Mouse (Mus musculus) bone marrow, adult 2 months (tissue): Measurements from ENCODE around the gene Fam207a. TPM values are rescaled to one million over a fixed set of nuclear protein-coding genes. Genes with fewer than 3 reads are reported as not detected.

ENCODE experiments used
- H3K27ac ChIP-seq: fragments of 200-500 bp; 2 replicates; pipeline ENCODE4 v1.5.1; 2012; ENCODE audit warnings: low read depth, mild to moderate bottlenecking, control low read depth, inconsistent platforms, low read length; ENCODE audit not compliant: control insufficient read depth, poor library complexity, insufficient read depth
- H3K4me1 ChIP-seq: fragments of 200-500 bp; 2 replicates; pipeline ENCODE4 v1.6.1; 2011; ENCODE audit warnings: low read length; ENCODE audit not compliant: control insufficient read depth, insufficient read depth
- H3K4me3 ChIP-seq: fragments of 200-500 bp; replicated peaks from 2 replicates; pipeline ENCODE3; 2011; ENCODE audit warnings: mild to moderate bottlenecking, low read depth, low read length, control low read depth; ENCODE audit not compliant: control insufficient read depth
- CTCF ChIP-seq: fragments of 200-500 bp; IDR thresholded peaks from 2 replicates; pipeline ENCODE4 v1.5.1; 2011; ENCODE audit warnings: low read length, control low read depth; ENCODE audit not compliant: control insufficient read depth, insufficient read depth
- POLR2A ChIP-seq: fragments of 200-500 bp; IDR thresholded peaks from 2 replicates; pipeline ENCODE4 v1.6.1; 2011; ENCODE audit warnings: low read depth, mild to moderate bottlenecking, control low read depth, low read length, borderline replicate concordance; ENCODE audit not compliant: control insufficient read depth
- WGBS: fragments of 180-500 bp; shearing (Covaris S2); methylation state at CpG from one replicate; pipeline ENCODE4 v1.1.7; 2018; 5-methylcytosine and 5-hydroxymethylcytosine counted together
- polyA plus RNA-seq: library from polyadenylated mRNA; stranded (reverse); fragments of >200 nt; gene quantifications from 2 replicates; pipeline ENCODE4 v1.2.4, GENCODE M21; 2011; ENCODE audit warnings: low replicate concordance; ENCODE audit not compliant: missing spikeins, insufficient read depth, insufficient read length

The Fam207a gene
- polyA plus RNA-seq, 1 experiment, result 29.2 TPM

DNA sequence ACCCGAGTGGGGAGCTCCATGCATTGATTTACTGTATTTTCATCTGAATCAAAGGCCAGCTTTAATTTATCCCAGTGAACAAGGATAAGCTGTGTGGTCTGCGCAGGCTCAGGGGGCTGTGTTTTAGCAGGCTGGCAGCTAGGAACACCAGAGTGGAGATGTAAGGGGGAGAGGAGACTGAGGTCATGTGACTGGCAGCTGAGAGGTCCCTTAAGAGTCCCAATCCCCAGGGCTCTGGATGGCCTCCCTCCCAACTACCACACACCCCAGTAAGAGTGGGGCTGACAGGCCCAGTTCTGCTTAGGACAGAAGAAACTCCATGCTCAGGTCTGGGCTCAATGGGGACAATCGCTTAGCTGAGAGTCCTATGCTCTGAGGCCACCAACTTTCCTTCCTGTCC lies 29.8 kb downstream of the Fam207a start:
- no peak overlapping the region for H3K4me3 ChIP-seq
- H3K27ac ChIP-seq, result no peak overlapping the region
- no peak for TF ChIP-seq CTCF
- TF ChIP-seq POLR2A, result no peak
- WGBS, result 80% methylated on average over 3 of the region's 3 CpGs
- H3K4me1 ChIP-seq, result no peaks in the 10 kb centered on the region

DNA sequence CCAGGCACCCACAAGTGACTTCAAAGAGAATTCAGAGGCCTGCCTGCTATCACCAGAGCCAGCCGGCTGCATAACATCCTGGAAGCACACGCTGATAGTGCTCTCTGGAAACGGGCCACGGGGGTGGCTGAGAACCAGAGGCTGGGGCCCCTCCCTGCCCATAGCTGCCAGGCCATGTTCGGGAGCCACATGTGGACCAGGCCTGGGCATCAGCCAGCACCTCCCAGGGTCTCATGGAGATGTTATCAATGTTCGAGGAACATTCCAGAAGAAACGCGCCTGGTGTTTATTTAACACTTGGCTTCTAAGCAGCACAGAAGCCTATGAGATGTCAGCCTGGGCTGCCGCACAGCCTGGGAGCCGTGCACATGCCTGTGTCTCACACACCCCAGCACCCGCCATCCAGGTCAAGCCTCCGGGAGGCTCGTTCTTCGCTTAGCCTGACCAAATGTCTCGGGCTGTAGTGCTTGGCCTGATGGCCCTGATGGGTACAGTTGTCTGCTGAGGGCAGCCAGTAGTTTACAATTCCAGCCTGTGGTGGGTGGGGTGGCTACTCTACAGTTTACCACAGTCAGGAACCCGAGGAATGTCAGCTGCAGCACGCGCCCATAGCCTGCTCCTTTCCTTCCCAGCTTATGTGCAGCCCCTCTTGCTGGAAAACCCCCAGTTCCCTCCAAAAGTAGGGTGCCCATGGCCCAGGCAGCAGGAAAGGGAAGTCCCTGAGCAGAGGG lies 31.2 kb downstream of the Fam207a start:
- H3K4me3 ChIP-seq, result no peak overlapping the region
- no peak for TF ChIP-seq CTCF
- peak overlapping the region; percentile 29; the same call in 1 of the 2 replicates for H3K27ac ChIP-seq
- 47% methylated on average over 18 of the region's 18 CpGs for WGBS
- no peaks in the 10 kb centered on the region for H3K4me1 ChIP-seq

DNA sequence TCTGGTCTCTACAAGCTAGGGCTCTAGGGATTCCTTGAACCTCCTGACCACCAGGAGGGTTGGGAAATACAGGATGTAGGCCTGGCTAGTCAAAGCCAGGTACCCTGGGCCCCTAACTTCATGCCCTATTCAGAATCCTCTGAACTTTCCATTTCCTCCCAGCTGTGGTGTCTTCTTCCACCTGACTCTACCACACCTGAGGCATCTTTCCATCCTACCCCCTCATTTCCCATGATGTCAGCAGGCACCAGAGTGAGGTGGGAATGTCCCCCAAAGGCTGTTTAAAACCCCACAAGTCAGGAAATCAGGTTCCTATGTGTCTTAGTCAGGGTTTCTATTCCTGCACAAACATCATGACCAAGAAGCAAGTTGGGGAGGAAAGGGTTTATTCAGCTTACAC lies 33.8 kb downstream of the Fam207a start:
- H3K4me1 ChIP-seq, result no peaks in the 10 kb centered on the region
- H3K27ac ChIP-seq, result no peak overlapping the region
- no peak for TF ChIP-seq CTCF
- no peak for TF ChIP-seq POLR2A
- no peak overlapping the region for H3K4me3 ChIP-seq

- H3K27ac ChIP-seq, result no peak overlapping the region
- TF ChIP-seq CTCF, result no peak
- TF ChIP-seq POLR2A, result no peak
- no peak overlapping the region for H3K4me3 ChIP-seq
- H3K4me1 ChIP-seq, result no peaks in the 10 kb centered on the region
- 63% methylated on average over 1 of the region's 1 CpGs for WGBS
Observed at GRCm38 (mm10) chr10:77479972-77480371, 35.6 kb downstream of the Fam207a start.

GRCm38 (mm10) chr10:77476907-77477306 lies 38.7 kb downstream of the Fam207a start:
- 58% methylated on average over 3 of the region's 3 CpGs for WGBS
- TF ChIP-seq POLR2A, result no peak
- no peak for TF ChIP-seq CTCF
- H3K4me3 ChIP-seq, result no peak overlapping the region
- H3K4me1 ChIP-seq, result no peaks in the 10 kb centered on the region
- H3K27ac ChIP-seq, result no peak overlapping the region

GRCm38 (mm10) chr10:77472188-77472587 lies 43.4 kb downstream of the Fam207a start:
- Histone ChIP-seq H3K27ac (no peak overlapping the region; the same call in 1 of the 2 replicates), H3K4me3 (no peak overlapping the region), H3K4me1 (no peaks in the 10 kb centered on the region)
- no peak for TF ChIP-seq CTCF
- TF ChIP-seq POLR2A, result no peak
- WGBS, result 84% methylated on average over 5 of the region's 5 CpGs

DNA sequence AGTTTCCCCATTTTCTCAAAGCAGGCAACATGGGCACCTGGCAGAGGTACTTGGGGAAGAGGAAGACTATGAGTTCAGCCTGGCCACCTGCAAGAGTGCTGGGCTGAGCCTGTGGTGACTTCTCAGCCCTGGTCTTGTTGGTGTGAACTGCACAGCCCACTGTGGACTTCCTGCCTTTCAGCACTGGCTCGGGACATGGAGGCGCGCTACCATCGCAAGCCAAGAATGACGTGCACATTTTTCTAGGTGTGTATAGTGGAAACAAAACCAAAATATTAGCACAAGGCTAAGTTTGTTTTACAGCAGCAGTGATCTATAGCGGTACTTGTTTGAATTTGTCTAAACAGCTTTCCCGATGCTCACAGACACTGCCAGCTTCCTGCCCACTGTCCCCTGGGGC lies 44.1 kb downstream of the Fam207a start:
- H3K4me3 ChIP-seq, result no peak overlapping the region
- TF ChIP-seq CTCF (no peak), POLR2A (no peak)
- 77% methylated on average over 7 of the region's 7 CpGs for WGBS

GRCm38 (mm10) chr10:77470763-77471162 lies 44.8 kb downstream of the Fam207a start:
- 75% methylated on average over 3 of the region's 3 CpGs for WGBS
- H3K27ac ChIP-seq, result no peak overlapping the region
- H3K4me1 ChIP-seq, result no peaks in the 10 kb centered on the region
- TF ChIP-seq CTCF (no peak), POLR2A (no peak)
- no peak overlapping the region for H3K4me3 ChIP-seq

More for the DNA sequence above, 44.1 kb downstream of the Fam207a start:
- no peak overlapping the region for H3K27ac ChIP-seq
- H3K4me1 ChIP-seq, result no peaks in the 10 kb centered on the region

DNA sequence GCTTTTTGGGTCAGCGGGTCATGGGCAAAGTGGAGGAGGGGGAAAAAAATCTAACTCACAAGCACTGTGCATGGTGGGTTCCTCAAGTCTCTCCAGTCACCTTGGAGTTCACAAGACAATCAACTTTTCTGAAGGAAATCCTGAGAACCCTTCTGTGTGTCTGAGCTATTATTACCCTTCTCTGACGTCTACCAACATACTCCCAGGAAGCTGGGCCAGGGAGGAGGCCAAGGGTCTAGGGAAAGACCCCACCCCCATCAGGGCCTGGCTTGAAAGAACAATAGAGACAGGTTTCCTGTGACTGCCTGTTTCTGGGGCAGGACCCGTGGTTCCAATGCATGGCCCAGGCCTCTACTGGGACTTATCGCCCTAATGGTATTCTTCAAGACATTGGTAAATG lies 46.9 kb downstream of the Fam207a start:
- no peaks in the 10 kb centered on the region for H3K4me1 ChIP-seq
- TF ChIP-seq CTCF, result no peak
- TF ChIP-seq POLR2A, result no peak
- 84% methylated on average over 4 of the region's 4 CpGs for WGBS
- H3K27ac ChIP-seq, result no peak overlapping the region
- H3K4me3 ChIP-seq, result no peak overlapping the region
